Mouse (Mus musculus) myocyte (in vitro differentiated cells): ENCODE results near the gene Notch4. TPM values are rescaled to one million over a fixed set of nuclear protein-coding genes. Genes with fewer than 3 reads are reported as not detected.

ENCODE experiments used
- H3K27me3 ChIP-seq: one replicate; pipeline ENCODE4 v1.6.1; 2011; ENCODE audit not compliant: control insufficient read depth, insufficient read depth, insufficient read length
- H3K36me3 ChIP-seq: one replicate; pipeline ENCODE4 v1.6.1; 2011; ENCODE audit not compliant: control insufficient read depth, insufficient read depth
- H3K4me2 ChIP-seq: one replicate; pipeline ENCODE4 v1.6.1; 2011; ENCODE audit warnings: low read depth, control low read depth
- H3K4me3 ChIP-seq: one replicate; pipeline ENCODE4 v1.5.1; 2011; ENCODE audit warnings: mild to moderate bottlenecking, control low read depth, moderate library complexity
- H3K79me2 ChIP-seq: one replicate; pipeline ENCODE4 v1.6.1; 2011; ENCODE audit not compliant: control insufficient read depth, insufficient read depth
- H3ac ChIP-seq: one replicate; pipeline ENCODE4 v1.6.1; 2011; ENCODE audit not compliant: control insufficient read depth, insufficient read length
- CEBPB ChIP-seq: IDR thresholded peaks from 2 replicates; pipeline ENCODE4 v1.6.1; 2011; ENCODE audit warnings: mild to moderate bottlenecking, moderate library complexity; ENCODE audit not compliant: poor library complexity, insufficient read depth, severe bottlenecking
- E2F4 ChIP-seq: IDR thresholded peaks from one replicate; pipeline ENCODE4 v1.6.1; 2011; ENCODE audit warnings: mild to moderate bottlenecking, control low read depth, moderate library complexity; ENCODE audit not compliant: insufficient read depth
- MAX ChIP-seq: IDR thresholded peaks from one replicate; pipeline ENCODE4 v1.6.1; 2011; ENCODE audit warnings: low read depth, mild to moderate bottlenecking, control low read depth
- MYOD1 ChIP-seq, 3 experiments: IDR thresholded peaks; one replicate each; pipeline ENCODE4 v1.6.1; 2011; ENCODE audit warnings: control low read depth in 2 of 3, low read depth in 2 of 3, mild to moderate bottlenecking in 2 of 3, moderate library complexity in 1 of 3; ENCODE audit not compliant: insufficient read length in 2 of 3, control insufficient read depth in 1 of 3
- MYOG ChIP-seq, 3 experiments: IDR thresholded peaks; one replicate each; pipeline ENCODE4 v1.6.1; 2011; ENCODE audit warnings: control low read depth in 2 of 3, low read depth in 2 of 3, mild to moderate bottlenecking in 2 of 3; ENCODE audit not compliant: insufficient read length in 2 of 3, control insufficient read depth in 1 of 3, insufficient read depth in 1 of 3
- POLR2A ChIP-seq: IDR thresholded peaks from one replicate; pipeline ENCODE4 v1.6.1; 2011; ENCODE audit warnings: low read depth, mild to moderate bottlenecking, control low read depth, moderate library complexity; ENCODE audit not compliant: insufficient read length
- POLR2AphosphoS2 ChIP-seq: IDR thresholded peaks from one replicate; pipeline ENCODE4 v1.6.1; 2011; ENCODE audit warnings: low read depth, control low read depth; ENCODE audit not compliant: insufficient read length
- REST ChIP-seq: IDR thresholded peaks from one replicate; pipeline ENCODE4 v1.6.1; 2011; ENCODE audit warnings: mild to moderate bottlenecking, control low read depth, moderate library complexity; ENCODE audit not compliant: insufficient read depth, insufficient read length
- SRF ChIP-seq: IDR thresholded peaks from one replicate; pipeline ENCODE4 v1.6.1; 2011; ENCODE audit warnings: low read depth; ENCODE audit not compliant: control insufficient read depth, insufficient read length
- TCF12 ChIP-seq: IDR thresholded peaks from one replicate; pipeline ENCODE4 v1.6.1; 2011; ENCODE audit warnings: mild to moderate bottlenecking, control low read depth; ENCODE audit not compliant: poor library complexity, insufficient read depth, severe bottlenecking
- TCF3 ChIP-seq: IDR thresholded peaks from one replicate; pipeline ENCODE4 v1.6.1; 2011; ENCODE audit warnings: low read depth, control low read depth; ENCODE audit not compliant: insufficient read length
- USF1 ChIP-seq: IDR thresholded peaks from one replicate; pipeline ENCODE4 v1.6.1; 2011; ENCODE audit warnings: low read depth, mild to moderate bottlenecking, control low read depth, moderate library complexity
- polyA plus RNA-seq: library from polyadenylated mRNA; unstranded; fragments of >200 nt; fragmentation: generic; extraction: Trizol; gene quantifications from one replicate; pipeline ENCODE4 v1.2.1, GENCODE M21; 2012; ENCODE audit warnings: missing spikeins

Gene Notch4
- polyA plus RNA-seq, 1 experiment, result 0.31 TPM

DNA sequence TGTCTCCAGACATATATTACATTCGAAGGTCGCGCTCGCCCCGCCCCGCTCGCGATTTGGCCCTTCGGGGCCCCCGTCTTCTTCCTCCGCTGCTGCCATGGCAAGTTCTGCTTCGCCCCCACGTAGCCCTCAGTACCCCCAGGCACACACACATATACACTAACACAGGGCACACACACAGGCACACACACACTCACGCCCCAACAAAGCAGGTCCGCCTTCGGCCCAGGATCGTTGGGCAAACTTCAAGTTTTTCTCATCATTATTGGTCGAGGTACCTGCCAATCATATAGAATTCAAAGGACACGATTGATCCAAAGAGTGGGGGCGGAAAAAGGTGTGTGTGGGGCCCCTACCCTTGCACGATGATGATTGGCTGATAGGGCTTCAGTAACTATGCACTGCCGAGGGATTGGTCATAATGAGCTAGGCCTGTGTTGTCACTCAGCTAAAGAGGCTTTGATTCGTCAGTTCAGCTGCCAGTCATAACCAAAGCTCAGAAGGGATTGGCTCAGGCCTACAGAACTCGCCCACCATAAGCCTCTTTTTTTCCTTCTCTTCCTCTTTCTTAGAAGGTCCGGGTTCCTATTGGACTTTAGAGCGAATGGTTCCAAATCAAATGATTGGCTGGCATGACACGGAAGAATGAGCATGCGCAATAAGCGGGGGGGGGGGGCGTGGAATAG is 39.5 kb downstream of the Notch4 start, which contains the start of gene Rnf5:
Gene Rnf5 (minus strand): TSS at position 316 of the 686 bp plus-strand sequence.
- Histone ChIP-seq H3K79me2 (peaks cover 37% of the 10 kb centered on the region), H3ac (peak within 1 kb of the TSS; percentile 47), H3K36me3 (no peaks in the 10 kb centered on the region), H3K4me3 (peak within 1 kb of the TSS; percentile 90), H3K4me2 (peak within 1 kb of the TSS; percentile 99), H3K27me3 (no peaks in the 10 kb centered on the region)
- no peak for TF ChIP-seq MYOG (IDR thresholded peaks at IDR 0.05; ENCODE audit: control insufficient read depth in 1 of 3, insufficient read depth in 1 of 3, insufficient read length in 2 of 3, low read depth in 2 of 3)
- TF ChIP-seq POLR2A, result peak; percentile 67
- TF ChIP-seq SRF, result no peak
- TF ChIP-seq E2F4, result peak; percentile 83

DNA sequence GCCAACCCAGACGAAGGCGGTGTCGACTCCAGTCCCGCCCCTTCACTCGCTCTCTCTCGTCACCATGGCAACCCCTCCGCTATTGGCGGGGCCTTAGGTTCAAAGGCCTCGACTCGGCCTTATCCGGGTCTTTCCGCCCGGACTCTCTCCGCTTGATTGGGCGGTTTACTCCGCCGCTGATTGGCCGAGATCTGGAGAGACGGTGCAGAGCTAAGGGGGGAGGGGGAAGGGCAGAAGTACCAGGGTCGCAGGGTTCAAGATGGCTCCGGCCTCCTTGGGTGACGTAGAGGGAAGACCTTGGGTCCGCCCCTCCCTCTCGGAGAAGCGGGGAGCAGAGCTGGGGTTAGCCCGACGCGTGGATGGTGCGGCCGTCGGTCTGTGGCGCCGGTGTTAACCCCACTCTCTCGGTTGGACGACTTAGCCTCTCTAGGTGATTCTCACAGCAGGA is 40.0 kb downstream of the Notch4 start, which contains the start of gene Agpat1:
Gene Agpat1 (plus strand): TSS at position 202 of the 448 bp plus-strand sequence.
- H3K4me2 ChIP-seq, result peak within 1 kb of the TSS; percentile 99
- H3K36me3 ChIP-seq, result no peaks in the 10 kb centered on the region
- H3K79me2 ChIP-seq, result peaks cover 41% of the 10 kb centered on the region
- no peaks in the 10 kb centered on the region for H3K27me3 ChIP-seq
- TF ChIP-seq MYOG (IDR thresholded peaks at IDR 0.05; ENCODE audit: control insufficient read depth in 1 of 3, insufficient read depth in 1 of 3, insufficient read length in 2 of 3, low read depth in 2 of 3) (no peak), TCF12 (no peak), POLR2AphosphoS2 (peak; percentile 95), TCF3 (no peak), E2F4 (peak; percentile 28), SRF (peak; percentile 92), MYOD1 (IDR thresholded peaks at IDR 0.05; ENCODE audit: control insufficient read depth in 1 of 3, insufficient read length in 2 of 3, low read depth in 2 of 3) (no peak), CEBPB (no peak), MAX (no peak), POLR2A (peak; percentile 97), USF1 (no peak)
- peak within 1 kb of the TSS; percentile 47 for H3ac ChIP-seq
- H3K4me3 ChIP-seq, result peak within 1 kb of the TSS; percentile 90

DNA sequence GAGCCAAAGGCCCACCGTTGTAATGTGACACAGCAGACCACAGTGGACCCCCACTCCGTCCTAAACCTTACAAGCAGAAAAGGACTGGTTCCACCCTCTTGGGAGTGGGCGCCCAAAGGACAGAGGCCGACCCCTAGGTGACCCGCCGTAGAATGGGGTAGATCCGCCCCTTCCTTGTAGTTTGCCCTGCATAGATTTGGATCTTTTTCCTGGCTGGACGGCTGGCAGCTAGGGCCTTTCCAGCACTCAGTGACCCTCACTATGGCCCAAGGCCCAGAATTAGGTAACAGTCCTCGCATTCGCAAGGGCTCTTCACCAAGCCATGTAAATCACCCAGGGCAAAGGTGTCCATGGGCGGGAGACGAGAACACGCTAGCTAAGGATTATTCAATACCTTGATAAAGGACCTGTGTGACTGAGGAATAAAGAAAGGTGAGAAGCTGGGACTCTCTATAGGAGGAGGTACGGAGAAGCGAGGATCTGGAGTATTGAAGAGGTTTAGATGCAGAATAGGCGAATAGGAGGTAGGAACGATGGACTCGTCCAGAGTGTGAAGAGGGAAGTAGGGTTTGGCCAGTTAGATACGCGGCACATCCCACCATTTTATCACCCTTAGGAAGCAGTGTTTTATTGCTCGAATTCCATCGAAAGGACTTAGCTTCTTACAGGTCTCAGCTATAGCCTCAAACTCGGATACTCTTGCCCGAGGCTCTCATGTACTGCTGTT is 40.6 kb downstream of the Notch4 start:
- Histone ChIP-seq H3K4me3 (peak overlapping the region; percentile 90), H3K4me2 (peak overlapping the region; percentile 99), H3K79me2 (peaks cover 42% of the 10 kb centered on the region), H3K27me3 (no peaks in the 10 kb centered on the region), H3K36me3 (no peaks in the 10 kb centered on the region), H3ac (peak overlapping the region; percentile 47)
- no peak for TF ChIP-seq E2F4
- TF ChIP-seq MAX, result no peak
- no peak for TF ChIP-seq SRF
- TF ChIP-seq TCF12, result no peak
- no peak for TF ChIP-seq TCF3
- TF ChIP-seq REST, result no peak
- TF ChIP-seq POLR2AphosphoS2, result no peak
- no peak for TF ChIP-seq POLR2A
- TF ChIP-seq USF1, result no peak
- no peak for TF ChIP-seq MYOG (IDR thresholded peaks at IDR 0.05; ENCODE audit: control insufficient read depth in 1 of 3, insufficient read depth in 1 of 3, insufficient read length in 2 of 3, low read depth in 2 of 3)
- no peak for TF ChIP-seq CEBPB
- no peak for TF ChIP-seq MYOD1 (IDR thresholded peaks at IDR 0.05; ENCODE audit: control insufficient read depth in 1 of 3, insufficient read length in 2 of 3, low read depth in 2 of 3)

DNA sequence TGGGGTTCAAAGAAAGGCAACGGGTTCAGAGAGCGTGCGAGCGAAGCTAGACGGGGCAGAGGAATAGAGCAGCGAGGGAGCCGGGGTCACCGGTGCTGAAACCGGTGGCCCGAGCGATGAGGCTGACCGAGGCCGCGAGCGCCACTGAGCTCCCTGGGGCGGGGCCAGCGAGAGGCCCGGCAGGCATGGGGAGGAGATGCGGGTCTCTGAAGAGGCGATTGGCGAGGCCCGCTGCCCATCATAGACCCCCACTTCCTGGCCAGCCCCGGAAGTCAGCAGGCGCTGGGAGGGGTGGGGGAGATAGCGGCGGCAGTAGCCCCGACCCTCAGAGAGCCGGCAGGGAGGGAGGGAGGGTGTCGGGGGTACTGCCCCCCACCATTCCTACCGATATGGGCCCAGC is 41.5 kb downstream of the Notch4 start:
- peak overlapping the region; percentile 99 for H3K4me2 ChIP-seq

More for the DNA sequence above, 41.5 kb downstream of the Notch4 start:
- Histone ChIP-seq H3ac (peak overlapping the region; percentile 47), H3K36me3 (no peaks in the 10 kb centered on the region), H3K79me2 (peaks cover 42% of the 10 kb centered on the region), H3K4me3 (peak overlapping the region; percentile 90), H3K27me3 (no peaks in the 10 kb centered on the region)
- TF ChIP-seq CEBPB (no peak), POLR2A (peak; percentile 94), POLR2AphosphoS2 (peak; percentile 90)
